Mouse (Mus musculus): ENCODE results near the gene Micall1.

Micall1 gene

DNA sequence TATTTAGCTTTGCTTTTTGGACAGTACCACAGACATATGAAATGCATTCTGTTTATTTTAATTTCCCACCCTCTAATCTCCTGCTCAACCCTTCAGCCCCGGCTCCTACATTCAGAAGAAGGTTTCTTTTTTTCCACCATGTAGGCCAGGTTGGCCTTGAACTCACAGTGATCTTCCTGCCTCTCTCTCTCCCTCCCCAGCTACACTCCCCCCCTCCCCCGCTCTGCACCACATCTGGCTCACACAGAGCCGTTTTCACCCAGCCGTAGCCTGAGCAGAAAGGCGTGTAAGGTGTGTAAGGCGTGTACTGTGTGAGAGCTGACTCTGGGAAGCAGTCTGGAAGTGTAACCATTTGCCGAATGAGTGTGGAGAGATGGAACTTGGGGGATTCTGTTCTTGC lies 20.6 kb downstream of the Micall1 start:
- DNase-seq (ENCODE audit: low read depth, low spot score), result no peak

GRCm38 (mm10) chr15:79130782-79131181 lies 22.1 kb downstream of the Micall1 start:
- DNase-seq (ENCODE audit: low read depth, low spot score), result no peak

DNA sequence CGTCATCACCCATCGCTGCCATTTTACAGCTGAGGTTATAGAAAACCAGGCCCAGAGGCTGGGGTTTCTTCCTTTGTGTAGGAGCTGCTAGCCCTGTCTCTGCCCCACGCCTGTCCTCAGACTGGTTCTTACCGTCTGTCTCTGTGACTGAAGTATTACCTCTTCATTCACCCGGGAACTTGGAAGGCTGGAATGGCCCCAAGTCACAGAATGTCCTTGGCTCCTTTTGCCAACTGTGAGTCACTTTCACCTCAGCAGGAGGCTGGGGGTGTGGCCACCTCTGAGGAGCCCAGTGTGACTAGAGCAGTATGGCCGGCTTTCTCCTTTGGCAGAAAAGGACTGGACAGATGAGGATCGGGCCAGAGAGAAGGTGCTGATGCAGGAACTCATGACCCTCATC lies 22.7 kb downstream of the Micall1 start:
- no peak for DNase-seq (ENCODE audit: low read depth, low spot score)

- DNase-seq (ENCODE audit: low read depth, low spot score), result no peak
Observed at GRCm38 (mm10) chr15:79133191-79133661, 24.5 kb downstream of the Micall1 start.

GRCm38 (mm10) chr15:79134496-79135270 lies 26.0 kb downstream of the Micall1 start:
- DNase-seq (ENCODE audit: low read depth, low spot score), result no peak

- no peak for DNase-seq (ENCODE audit: low read depth, low spot score)
Observed at GRCm38 (mm10) chr15:79135332-79135731, 26.6 kb downstream of the Micall1 start.

- no peak for DNase-seq (ENCODE audit: low read depth, low spot score)
Observed at GRCm38 (mm10) chr15:79135783-79136575, 27.3 kb downstream of the Micall1 start.

DNA sequence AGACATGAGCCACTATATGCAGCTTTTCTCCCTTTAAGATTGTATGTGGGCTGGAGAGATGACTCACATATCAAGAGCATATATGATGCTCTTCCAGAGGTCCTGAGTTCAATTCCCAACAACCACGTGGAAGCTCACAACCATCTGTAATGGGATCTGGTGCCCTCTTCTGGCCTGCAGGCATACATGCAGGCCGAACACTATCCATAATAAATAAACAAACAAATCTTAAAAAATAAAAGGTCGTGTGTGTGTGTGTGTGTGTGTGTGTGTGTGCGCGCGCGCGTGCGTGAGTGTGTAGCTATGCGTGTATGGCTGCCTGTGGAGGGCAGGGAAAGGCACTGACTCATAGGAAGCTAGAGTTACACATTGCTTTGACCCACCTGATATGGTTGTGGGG lies 30.9 kb downstream of the Micall1 start:
- DNase-seq (ENCODE audit: low read depth, low spot score), result no peak

DNA sequence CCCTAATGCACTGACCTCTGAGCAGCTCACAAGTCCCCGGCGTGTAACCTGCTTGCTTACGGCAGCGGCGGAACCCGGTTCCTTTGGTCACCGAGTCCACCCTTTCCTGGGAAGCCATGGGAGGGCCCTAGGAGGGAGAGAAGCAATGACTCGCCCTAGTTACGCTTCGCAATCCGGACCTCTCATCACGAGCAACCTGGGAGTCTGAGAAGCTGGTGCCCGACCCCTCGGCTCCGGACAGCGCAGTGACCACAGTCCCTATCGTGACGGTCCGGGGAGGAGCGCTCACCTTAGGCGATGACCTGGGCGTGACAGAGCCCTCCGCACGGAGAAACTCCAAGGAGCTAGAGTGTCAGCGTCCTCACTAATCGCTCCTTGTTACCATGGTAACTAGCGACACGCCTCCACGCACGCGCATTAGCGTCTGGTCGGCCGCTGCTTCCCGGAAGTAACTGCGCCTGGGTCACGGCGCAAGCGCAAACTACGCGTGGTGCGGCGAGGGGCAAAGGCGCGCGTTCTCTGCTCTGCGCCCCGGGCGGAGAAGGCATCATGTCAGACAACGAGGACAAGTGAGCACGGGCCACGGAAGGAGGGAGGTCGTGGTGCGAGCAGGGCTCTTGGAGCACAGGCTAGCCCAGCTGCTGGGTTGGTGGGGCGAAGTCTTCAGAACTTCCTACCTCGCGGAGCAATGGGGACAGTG lies 32.3 kb downstream of the Micall1 start, which contains the start of the genes Polr2f and 1700088E04Rik:
Polr2f (plus strand) TSS at position 144 of the 700 bp plus-strand sequence.
1700088E04Rik (minus strand) TSS at position 388 of the 700 bp plus-strand sequence.
- DNase-seq (ENCODE audit: low read depth, low spot score), result peak; percentile 92

- DNase-seq (ENCODE audit: low read depth, low spot score), result no peak
Observed at GRCm38 (mm10) chr15:79141566-79141917, 32.8 kb downstream of the Micall1 start.

- no peak for DNase-seq (ENCODE audit: low read depth, low spot score)
Observed at GRCm38 (mm10) chr15:79143316-79143715, 34.6 kb downstream of the Micall1 start.

- no peak for DNase-seq (ENCODE audit: low read depth, low spot score)
Observed at GRCm38 (mm10) chr15:79144021-79144420, 35.3 kb downstream of the Micall1 start.

DNA sequence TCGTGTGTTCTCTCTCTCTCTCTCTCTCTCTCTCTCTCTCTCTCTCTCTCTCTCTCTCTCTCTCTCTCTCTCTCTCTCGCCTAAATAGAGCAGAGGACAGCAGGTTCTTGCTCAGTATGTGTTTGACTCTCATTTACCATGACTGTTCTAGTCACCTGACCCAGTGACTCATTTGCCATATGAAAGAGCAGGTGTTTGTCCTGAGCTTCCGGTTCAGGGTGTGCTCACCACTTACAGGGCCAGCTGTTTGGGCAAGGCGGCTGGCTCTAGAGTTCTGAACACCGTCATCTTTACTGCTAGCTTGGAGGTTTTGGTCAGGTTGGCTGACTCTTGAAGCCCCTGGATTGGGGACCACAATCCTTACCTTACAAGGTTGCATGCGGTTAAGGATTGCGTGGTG lies 36.8 kb downstream of the Micall1 start:
- DNase-seq (ENCODE audit: low read depth, low spot score), result no peak

- DNase-seq (ENCODE audit: low read depth, low spot score), result peak; percentile 65
Observed at GRCm38 (mm10) chr15:79148533-79148932, 39.8 kb downstream of the Micall1 start.

DNA sequence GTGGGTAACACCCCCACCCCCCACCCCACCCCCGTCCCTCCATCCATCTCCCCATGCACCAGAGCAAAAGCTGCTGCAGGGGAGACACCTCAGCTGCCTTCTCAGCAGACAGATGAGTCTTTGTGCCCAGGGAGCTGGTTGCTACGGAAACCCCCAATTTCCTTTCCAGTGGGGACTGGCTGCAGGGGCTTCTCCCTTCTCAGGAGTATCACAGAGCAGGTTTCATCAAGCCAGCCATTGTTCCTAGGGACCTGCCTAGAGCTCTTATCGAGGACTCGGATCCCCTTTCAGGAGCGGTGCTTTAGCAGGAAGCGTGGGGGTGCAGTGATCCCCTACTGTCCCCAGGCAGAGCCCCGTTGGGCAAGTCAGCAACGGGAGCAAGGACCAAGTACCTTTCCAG lies 43.2 kb downstream of the Micall1 start:
- DNase-seq (ENCODE audit: low read depth, low spot score), result no peak

DNA sequence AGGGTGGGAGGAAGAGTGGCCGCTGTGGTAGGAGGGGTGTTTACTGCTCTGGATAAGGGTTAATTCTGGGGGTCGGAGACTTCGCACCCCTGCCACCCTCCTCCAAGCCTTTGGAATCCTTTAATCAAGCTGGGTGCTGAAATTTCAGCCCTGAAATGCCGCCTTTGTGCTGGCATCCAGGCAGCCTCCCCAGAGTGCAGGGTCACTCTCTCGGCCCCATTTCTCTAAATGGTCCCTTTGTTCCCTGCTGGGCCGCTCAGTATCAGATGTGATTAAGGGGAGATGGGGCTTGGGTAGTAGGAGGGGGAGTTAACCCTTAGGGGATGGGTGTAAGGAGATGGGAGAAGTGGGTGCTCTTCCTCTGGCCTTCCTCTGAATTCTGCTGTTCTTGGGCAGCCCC lies 44.0 kb downstream of the Micall1 start:
- no peak for DNase-seq (ENCODE audit: low read depth, low spot score)

GRCm38 (mm10) chr15:79155572-79155971 lies 46.9 kb downstream of the Micall1 start:
- no peak for DNase-seq (ENCODE audit: low read depth, low spot score)

- DNase-seq (ENCODE audit: low read depth, low spot score), result no peak
Observed at GRCm38 (mm10) chr15:79162301-79162700, 53.6 kb downstream of the Micall1 start.

DNA sequence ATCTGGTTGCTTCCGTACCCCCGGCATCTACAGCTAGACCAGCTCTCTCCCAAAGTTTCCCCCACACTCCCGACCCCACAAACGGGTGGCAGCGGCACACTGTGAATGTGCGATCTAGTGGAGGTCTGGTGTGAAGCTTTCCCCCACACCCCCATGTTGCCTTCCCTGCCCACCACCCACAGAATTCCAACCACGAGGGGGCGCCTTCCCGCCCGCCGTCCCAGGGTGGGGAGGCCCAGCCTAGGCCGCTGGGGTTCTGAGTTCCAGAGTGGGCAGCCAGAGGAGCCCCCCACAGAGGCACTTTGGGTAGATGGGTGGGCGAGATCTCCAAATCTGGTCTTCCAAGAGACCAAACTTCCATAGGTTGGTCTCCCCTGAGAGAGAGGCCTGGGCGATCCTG lies 54.1 kb downstream of the Micall1 start:
- DNase-seq (ENCODE audit: low read depth, low spot score), result no peak

GRCm38 (mm10) chr15:79164251-79164650 lies 55.6 kb downstream of the Micall1 start:
- DNase-seq (ENCODE audit: low read depth, low spot score), result no peak

GRCm38 (mm10) chr15:79165140-79165539 lies 56.4 kb downstream of the Micall1 start, which contains the start of gene Sox10:
Gene Sox10, minus strand, starts transcription at chr15:79165240.
- no peak for DNase-seq (ENCODE audit: low read depth, low spot score)

GRCm38 (mm10) chr15:79166712-79167111 lies 58.0 kb downstream of the Micall1 start:
- DNase-seq (ENCODE audit: low read depth, low spot score), result no peak
